In genomic region chr11:4769881-4770280, GRCm38 (mm10) we compare ENCODE assay signal across 27 mouse cellular contexts. TPM values are rescaled to one million over a fixed set of nuclear protein-coding genes. Genes with fewer than 3 reads are reported as not detected.
DNase-seq lines count a peak whose midpoint lies in the region; ATAC-seq lines count a peak whose summit lies in the region.
"Had no signal": no experiment of that assay in that cellular context is flagged by ENCODE, and none has a peak within 500 bp of the region (broad histone marks: within the 10 kb centered on the region; RNA-seq: fewer than 3 reads in every experiment).

No protein-coding gene starts in this region.

- H3K9me3 ChIP-seq in forebrain, embryonic 15.5 days, result no peaks in the 10 kb centered on the region
- H3K9me3 ChIP-seq in forebrain, embryonic 12.5 days, result no peaks in the 10 kb centered on the region
- H3K9me3 ChIP-seq: embryonic facial prominence, embryonic 12.5 days; embryonic facial prominence, embryonic 15.5 days; heart, embryonic 10.5 days; heart, embryonic 13.5 days had no signal

- no peaks in the 10 kb centered on the region for H3K27me3 ChIP-seq in forebrain, embryonic 15.5 days
- no peaks in the 10 kb centered on the region for H3K27me3 ChIP-seq in forebrain, embryonic 12.5 days
- H3K27me3 ChIP-seq: embryonic facial prominence, embryonic 12.5 days; embryonic facial prominence, embryonic 15.5 days; heart, embryonic 13.5 days had no signal

- H3K27ac ChIP-seq in forebrain, embryonic 15.5 days (replicated peaks), result peak overlapping the region; percentile 86
- H3K27ac ChIP-seq in forebrain, embryonic 12.5 days, result no peak overlapping the region
- H3K27ac ChIP-seq: embryonic facial prominence, embryonic 12.5 days; embryonic facial prominence, embryonic 15.5 days; heart, adult 2 months; heart, embryonic 10.5 days; heart, embryonic 13.5 days; hindbrain, embryonic 14.5 days; hindbrain, postnatal 0 days had no signal

- H3K4me2 ChIP-seq in forebrain, embryonic 15.5 days (replicated peaks), result no peak overlapping the region
- no peak overlapping the region for H3K4me2 ChIP-seq in forebrain, embryonic 12.5 days
- H3K4me2 ChIP-seq: embryonic facial prominence, embryonic 12.5 days; embryonic facial prominence, embryonic 15.5 days; heart, embryonic 13.5 days; hindbrain, embryonic 14.5 days had no signal

- no peak overlapping the region for H3K9ac ChIP-seq in forebrain, embryonic 15.5 days (replicated peaks)
- no peak overlapping the region for H3K9ac ChIP-seq in forebrain, embryonic 12.5 days
- H3K9ac ChIP-seq: embryonic facial prominence, embryonic 12.5 days; embryonic facial prominence, embryonic 15.5 days; heart, embryonic 13.5 days; hindbrain, embryonic 14.5 days had no signal

- 95% methylated on average over 6 of the region's 6 CpGs for WGBS in forebrain, embryonic 15.5 days
- 95% methylated on average over 6 of the region's 6 CpGs for WGBS in forebrain, embryonic 12.5 days

- H3K4me1 ChIP-seq in forebrain, embryonic 15.5 days, result peaks cover 11% of the 10 kb centered on the region; the same call in 1 of the 2 replicates
- H3K4me1 ChIP-seq in forebrain, embryonic 12.5 days, result peaks cover 14% of the 10 kb centered on the region; the same call in 1 of the 2 replicates
- H3K4me1 ChIP-seq: embryonic facial prominence, embryonic 12.5 days; embryonic facial prominence, embryonic 15.5 days; heart, embryonic 10.5 days; heart, embryonic 13.5 days had no signal

- H3K36me3 ChIP-seq in forebrain, embryonic 15.5 days, result no peaks in the 10 kb centered on the region
- H3K36me3 ChIP-seq in forebrain, embryonic 12.5 days (replicated peaks), result peaks cover 42% of the 10 kb centered on the region

- no peak for ATAC-seq in forebrain, embryonic 15.5 days (replicated peaks)
- no peak for ATAC-seq in forebrain, embryonic 12.5 days (ENCODE audit: low FRiP score)
- ATAC-seq: activated CD4-positive, CD25-positive, alpha-beta regulatory T cell, adult 4 months; hindbrain, postnatal 0 days; inflammation-experienced regulatory T-cells, adult 6 months; intestine, postnatal 0 days had no signal

- peak; percentile 23 for DNase-seq in adrenal gland, adult 2 months
- DNase-seq in adrenal gland, adult 8-10 months, result no peak
- DNase-seq in gastrocnemius, postnatal 25 days, result peak; percentile 37
- no peak for DNase-seq in gastrocnemius, postnatal 4 days (ENCODE audit: low spot score in 2 of 2)
- DNase-seq in skeletal muscle tissue, adult 2 months (ENCODE audit: low read depth, low spot score), result peak; percentile 47
- DNase-seq in spleen, postnatal 4 days (ENCODE audit: low spot score in 2 of 2), result no peak
- DNase-seq: adrenal gland, postnatal 14 days; cerebellum, adult 11 months; cerebellum, adult 9-11 months; cerebellum, postnatal 25 days; heart, adult 2 months; heart, postnatal 14 days; heart, postnatal 4 days; kidney, adult 2 months had no signal

- no peak overlapping the region for H3K4me3 ChIP-seq in forebrain, embryonic 15.5 days
- no peak overlapping the region for H3K4me3 ChIP-seq in forebrain, embryonic 12.5 days (replicated peaks)
- H3K4me3 ChIP-seq: embryonic facial prominence, embryonic 12.5 days; embryonic facial prominence, embryonic 15.5 days; heart, adult 2 months; heart, embryonic 10.5 days; heart, embryonic 13.5 days had no signal

RNA-seq across cellular contexts. Expression of gene Cabp7, which starts 23.3 kb away (rescaled TPM):
- under 1 TPM in 1 of 2 experiments, not detected in 1; 0.24 TPM for total RNA-seq in adrenal gland, adult 2 months (2021)
- 0.08 and 0.28 TPM in 2 replicates for polyA plus RNA-seq in adrenal gland, adult 2 months (2012; rRNA removed)
- total RNA-seq in adrenal gland, adult 8-10 months (2022), result under 1 TPM in 3 of 4 experiments, not detected in 1; 0.12 to 0.86 (median 0.14) TPM
- 1.3 and 1.8 TPM in 2 replicates for polyA plus RNA-seq in forebrain, embryonic 15.5 days (2015; fragmentation: Nextera tagmentation; extraction: Ambion mirVana)
- polyA plus RNA-seq in forebrain, embryonic 12.5 days (2016; fragmentation: Nextera tagmentation; extraction: Ambion mirVana), result 0.62 and 0.64 TPM in 2 replicates
- under 1 TPM; 0.64 to 0.80 TPM for total RNA-seq in gastrocnemius, postnatal 25 days (2021)
- under 1 TPM; 0.39 to 0.47 TPM for total RNA-seq in gastrocnemius, postnatal 4 days (2021)
- total RNA-seq: common myeloid progenitor, adult 5-6 weeks; granulocyte monocyte progenitor cell, adult 5-6 weeks; heart, adult 2 months; heart, postnatal 14 days; heart, postnatal 4 days had no signal
- polyA plus RNA-seq: heart, adult 2 months; heart, embryonic 13.5 days; kidney, adult 2 months had no signal

Comparison
In these comparisons a context has a peak if more than half of its experiments do, and no peak if none do; other contexts are left out.
1. DNase-seq: peak in adrenal gland, adult 2 months (single experiment), gastrocnemius, postnatal 25 days (single experiment) and skeletal muscle tissue, adult 2 months (single experiment); none in adrenal gland, adult 8-10 months (single experiment), gastrocnemius, postnatal 4 days (0 of 2) and spleen, postnatal 4 days (0 of 2).